Mouse (Mus musculus): Measurements from ENCODE around the gene Galnt16.

DNA sequence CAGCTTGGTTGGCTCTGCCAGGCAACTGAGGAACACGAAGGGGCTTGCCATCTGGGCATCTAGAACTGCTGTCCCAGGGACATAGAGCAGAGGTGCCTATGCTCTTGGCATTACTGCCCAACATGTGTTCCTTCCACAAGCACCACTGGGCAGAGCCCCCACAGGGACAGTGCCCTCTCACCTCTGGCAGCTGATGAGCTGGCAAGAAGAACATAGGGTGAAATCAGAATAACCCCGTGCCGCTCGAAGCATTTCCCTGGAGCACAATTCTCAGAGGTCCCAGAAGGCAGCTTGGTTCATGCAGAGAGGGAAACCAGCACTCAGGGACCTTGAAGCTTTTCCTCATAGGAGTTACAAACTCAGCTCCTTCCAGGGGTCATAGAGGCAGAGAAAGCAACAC is 76.7 kb downstream of the Galnt16 start:
- no peak for TF ChIP-seq EP300 (optimal IDR thresholded peaks at IDR 0.05)
- no peak for TF ChIP-seq CTCF (IDR thresholded peaks at IDR 0.05; ENCODE audit: low read depth)

Measured in stomach, postnatal 0 days (tissue).